Mouse (Mus musculus) midbrain, embryonic 13.5 days (tissue): ENCODE data around the gene Olfr1089. TPM values are rescaled to one million over a fixed set of nuclear protein-coding genes. Genes with fewer than 3 reads are reported as not detected.

Experiments used
- ATAC-seq: fragments of 200-750 bp; cut with Nextera tagmentation; 2 replicates; pipeline ENCODE4 v1.8.0; 2017; ENCODE audit warnings: mild to moderate bottlenecking, moderate TSS enrichment, moderate library complexity
- H3K27ac ChIP-seq: fragments of 300-500 bp; sonication (generic); 2 replicates; pipeline ENCODE4 v1.5.1; 2015; ENCODE audit warnings: inconsistent platforms, mild to moderate bottlenecking, moderate library complexity
- H3K27me3 ChIP-seq: fragments of 300-500 bp; sonication (generic); 2 replicates; pipeline ENCODE4 v1.6.1; 2015; ENCODE audit warnings: mild to moderate bottlenecking, inconsistent platforms
- H3K36me3 ChIP-seq: fragments of 300-500 bp; sonication (generic); 2 replicates; pipeline ENCODE4 v1.6.1; 2015; ENCODE audit warnings: mild to moderate bottlenecking, inconsistent platforms
- H3K4me1 ChIP-seq: fragments of 300-500 bp; sonication (generic); replicated peaks from 2 replicates; pipeline ENCODE4 v1.6.1; 2015; ENCODE audit warnings: inconsistent platforms
- H3K4me2 ChIP-seq: fragments of 300-500 bp; sonication (generic); replicated peaks from 2 replicates; pipeline ENCODE4 v1.6.1; 2015; ENCODE audit warnings: moderate library complexity, mild to moderate bottlenecking, inconsistent platforms
- H3K4me3 ChIP-seq: fragments of 300-500 bp; sonication (generic); replicated peaks from 2 replicates; pipeline ENCODE4 v1.5.1; 2015; ENCODE audit warnings: mild to moderate bottlenecking, inconsistent platforms
- H3K9ac ChIP-seq: fragments of 300-500 bp; sonication (generic); replicated peaks from 2 replicates; pipeline ENCODE4 v1.6.1; 2015; ENCODE audit warnings: mild to moderate bottlenecking, inconsistent platforms
- H3K9me3 ChIP-seq: fragments of 300-500 bp; sonication (generic); 2 replicates; pipeline ENCODE4 v1.6.1; 2016; ENCODE audit warnings: mild to moderate bottlenecking, inconsistent platforms
- WGBS: fragments of 180-500 bp; shearing (Covaris S2); methylation state at CpG from one replicate; pipeline ENCODE4 v1.1.7; 2015; 5-methylcytosine and 5-hydroxymethylcytosine counted together
- polyA plus RNA-seq: library from polyadenylated mRNA; unstranded; fragments of >200 nt; fragmentation: Nextera tagmentation; extraction: Ambion mirVana; gene quantifications from 2 replicates; pipeline ENCODE4 v1.2.1, GENCODE M21; 2015

The Olfr1089 gene
- polyA plus RNA-seq = not detected in 2 replicates

DNA sequence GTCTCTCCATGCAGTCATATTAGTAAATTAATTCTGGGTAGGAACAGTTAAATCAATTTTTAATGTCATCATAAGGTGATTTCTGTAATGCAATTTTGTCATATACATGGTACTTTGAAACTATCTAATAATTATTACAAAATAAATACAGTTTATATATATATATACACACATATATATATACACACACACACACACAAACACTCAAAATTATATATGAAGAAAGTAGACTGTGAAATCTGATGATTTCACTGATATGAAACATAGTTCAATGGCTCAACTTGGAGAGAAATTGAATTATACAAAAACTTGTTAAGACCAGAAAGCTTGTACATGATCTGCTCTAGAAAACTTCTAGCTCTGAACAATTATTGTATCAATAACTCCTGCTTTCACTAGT lies at the start of gene Olfr1089:
Gene Olfr1089, minus strand, starts transcription at position 101 of the 400 bp plus-strand sequence.
- Histone ChIP-seq H3K9ac (no peak within 1 kb of the TSS), H3K9me3 (no peaks in the 10 kb centered on the region), H3K4me1 (no peaks in the 10 kb centered on the region), H3K4me3 (no peak within 1 kb of the TSS), H3K27me3 (no peaks in the 10 kb centered on the region), H3K4me2 (no peak within 1 kb of the TSS), H3K27ac (no peak within 1 kb of the TSS), H3K36me3 (no peaks in the 10 kb centered on the region)
- ATAC-seq = no peak

GRCm38 (mm10) chr2:86782179-86782578 lies 48.7 kb upstream of the Olfr1089 start, which contains the start of gene Olfr1093:
Olfr1093 (plus strand) TSS chr2:86782479.
- ATAC-seq = no peak
- Histone ChIP-seq H3K4me2 (no peak within 1 kb of the TSS), H3K27ac (no peak within 1 kb of the TSS), H3K27me3 (no peaks in the 10 kb centered on the region), H3K9me3 (no peaks in the 10 kb centered on the region), H3K4me1 (no peaks in the 10 kb centered on the region), H3K36me3 (no peaks in the 10 kb centered on the region), H3K4me3 (no peak within 1 kb of the TSS), H3K9ac (no peak within 1 kb of the TSS)
- 85% methylated on average over 2 of the region's 2 CpGs for WGBS

GRCm38 (mm10) chr2:86761050-86761449 lies 27.5 kb upstream of the Olfr1089 start:
- no peak overlapping the region for H3K4me3 ChIP-seq
- no peak overlapping the region for H3K27ac ChIP-seq
- no peak overlapping the region for H3K9ac ChIP-seq
- H3K36me3 ChIP-seq = no peaks in the 10 kb centered on the region
- no peak for ATAC-seq
- 94% methylated on average over 6 of the region's 6 CpGs for WGBS
- no peaks in the 10 kb centered on the region for H3K9me3 ChIP-seq
- no peak overlapping the region for H3K4me2 ChIP-seq
- no peaks in the 10 kb centered on the region for H3K27me3 ChIP-seq
- no peaks in the 10 kb centered on the region for H3K4me1 ChIP-seq

GRCm38 (mm10) chr2:86758893-86759292 lies 25.4 kb upstream of the Olfr1089 start, which contains the start of gene Olfr1090:
Olfr1090 (minus strand) TSS chr2:86758993.
- 90% methylated on average over 1 of the region's 1 CpGs for WGBS
- Histone ChIP-seq H3K4me1 (no peaks in the 10 kb centered on the region), H3K27ac (no peak within 1 kb of the TSS), H3K9ac (no peak within 1 kb of the TSS), H3K9me3 (no peaks in the 10 kb centered on the region), H3K36me3 (no peaks in the 10 kb centered on the region), H3K4me2 (no peak within 1 kb of the TSS), H3K4me3 (no peak within 1 kb of the TSS), H3K27me3 (no peaks in the 10 kb centered on the region)
- ATAC-seq = no peak

DNA sequence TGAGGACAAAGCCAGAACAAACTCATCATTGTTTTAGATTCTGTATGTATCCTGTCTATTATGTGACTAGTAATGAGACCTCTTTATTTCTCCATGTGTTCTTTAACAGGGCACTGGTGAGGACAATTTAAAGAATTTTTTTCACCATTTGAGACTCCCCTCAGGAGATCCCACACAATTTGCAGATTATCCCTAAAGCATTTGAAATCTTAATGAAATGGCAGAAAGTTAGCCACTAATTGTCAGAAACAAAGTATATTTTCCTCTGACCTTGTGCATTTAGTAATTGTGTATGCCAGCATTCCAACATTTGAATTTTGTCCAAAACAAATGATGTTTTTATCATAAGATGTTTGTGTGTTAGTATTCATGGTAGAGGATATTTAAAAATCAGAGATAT lies 35.2 kb downstream of the Olfr1089 start, which contains the start of gene Olfr1087:
Gene Olfr1087, minus strand, starts transcription at position 101 of the 400 bp plus-strand sequence.
- H3K9ac ChIP-seq = no peak within 1 kb of the TSS
- H3K9me3 ChIP-seq = no peaks in the 10 kb centered on the region
- no peak for ATAC-seq
- H3K4me2 ChIP-seq = no peak within 1 kb of the TSS
- H3K27me3 ChIP-seq = no peaks in the 10 kb centered on the region
- no peaks in the 10 kb centered on the region for H3K4me1 ChIP-seq
- H3K4me3 ChIP-seq = no peak within 1 kb of the TSS
- H3K27ac ChIP-seq = no peak within 1 kb of the TSS
- no peaks in the 10 kb centered on the region for H3K36me3 ChIP-seq

Other genes starting within 250 kb of the Olfr1089 start
- not detected in 2 replicates for gene Olfr228, start 246.3 kb downstream of the Olfr1089 start, polyA plus RNA-seq
- gene Olfr1076, start 225.2 kb downstream of the Olfr1089 start, polyA plus RNA-seq = not detected in 2 replicates
- not detected in 2 replicates for gene Olfr1079, start 191.2 kb downstream of the Olfr1089 start, polyA plus RNA-seq
- gene Olfr1080, start 175.5 kb downstream of the Olfr1089 start, polyA plus RNA-seq = not detected in 2 replicates
- not detected in 2 replicates for gene Olfr1082, start 134.7 kb downstream of the Olfr1089 start, polyA plus RNA-seq
- gene Olfr1084, start 94.0 kb downstream of the Olfr1089 start, polyA plus RNA-seq = not detected in 2 replicates
- not detected in 2 replicates for gene Olfr1085, start 71.7 kb downstream of the Olfr1089 start, polyA plus RNA-seq
- gene Olfr1086, start 53.6 kb downstream of the Olfr1089 start, polyA plus RNA-seq = not detected in 2 replicates
- not detected in 2 replicates for gene Olfr1087, start 35.3 kb downstream of the Olfr1089 start, polyA plus RNA-seq
- gene Olfr1090, start 25.3 kb upstream of the Olfr1089 start, polyA plus RNA-seq = not detected in 2 replicates
- not detected in 2 replicates for gene Olfr1093, start 48.8 kb upstream of the Olfr1089 start, polyA plus RNA-seq
- not detected in 2 replicates for gene Olfr141, start 76.3 kb upstream of the Olfr1089 start, polyA plus RNA-seq
- not detected in 2 replicates for gene Olfr1094, start 91.0 kb upstream of the Olfr1089 start, polyA plus RNA-seq
- gene Olfr1095, start 118.0 kb upstream of the Olfr1089 start, polyA plus RNA-seq = not detected in 2 replicates
- gene Gm13723, start 141.1 kb upstream of the Olfr1089 start, polyA plus RNA-seq = not detected in 2 replicates
- gene Olfr1097, start 158.5 kb upstream of the Olfr1089 start, polyA plus RNA-seq = not detected in 2 replicates
- not detected in 2 replicates for gene Olfr1098, start 190.8 kb upstream of the Olfr1089 start, polyA plus RNA-seq
- gene Olfr1099, start 227.0 kb upstream of the Olfr1089 start, polyA plus RNA-seq = not detected in 2 replicates
- not detected in 2 replicates for gene Olfr1100, start 246.3 kb upstream of the Olfr1089 start, polyA plus RNA-seq